Mouse (Mus musculus): ENCODE results near the gene Ppp1ca.

The Ppp1ca gene

DNA sequence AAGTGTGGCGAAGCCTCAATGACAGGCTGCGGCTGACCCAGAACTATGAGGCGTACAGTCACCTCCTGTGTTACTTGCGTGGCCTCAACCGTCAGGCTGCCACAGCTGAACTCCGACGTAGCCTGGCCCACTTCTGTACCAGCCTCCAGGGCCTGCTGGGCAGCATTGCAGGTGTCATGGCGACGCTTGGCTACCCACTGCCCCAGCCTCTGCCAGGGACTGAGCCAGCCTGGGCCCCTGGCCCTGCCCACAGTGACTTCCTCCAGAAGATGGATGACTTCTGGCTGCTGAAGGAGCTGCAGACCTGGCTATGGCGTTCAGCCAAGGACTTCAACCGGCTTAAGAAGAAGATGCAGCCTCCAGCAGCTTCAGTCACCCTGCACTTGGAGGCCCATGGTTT, 30.3 kb downstream of the Ppp1ca start:
- TF ChIP-seq GATA4 (IDR thresholded peaks at IDR 0.05; ENCODE audit: insufficient replicate concordance, low read length), result no peak

DNA sequence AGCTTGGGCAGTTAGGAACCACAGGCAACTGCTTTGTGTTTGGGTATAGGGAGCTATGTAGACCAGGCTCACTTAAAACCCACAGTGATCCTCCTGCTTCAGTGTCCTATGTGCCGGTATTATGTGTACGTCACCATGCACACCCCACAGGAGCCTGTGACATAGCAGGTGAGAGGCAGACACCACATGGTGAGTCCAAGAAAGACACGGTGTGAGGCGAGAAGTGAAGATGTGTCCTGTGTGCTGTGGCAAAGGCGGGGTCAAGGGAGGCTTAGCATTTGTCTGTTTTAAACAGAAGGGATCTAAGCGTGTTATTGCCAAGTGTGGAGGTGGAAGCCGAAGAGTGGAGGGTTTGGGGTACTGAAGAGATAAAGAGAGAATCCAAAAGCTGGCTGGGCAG, 34.9 kb downstream of the Ppp1ca start:
- TF ChIP-seq GATA4 (IDR thresholded peaks at IDR 0.05; ENCODE audit: insufficient replicate concordance, low read length), result no peak

GRCm38 (mm10) chr19:4227446-4227845, 35.6 kb downstream of the Ppp1ca start:
- no peak for TF ChIP-seq GATA4 (IDR thresholded peaks at IDR 0.05; ENCODE audit: insufficient replicate concordance, low read length)

GRCm38 (mm10) chr19:4227894-4228678, 36.2 kb downstream of the Ppp1ca start:
- TF ChIP-seq GATA4 (IDR thresholded peaks at IDR 0.05; ENCODE audit: insufficient replicate concordance, low read length), result no peak

GRCm38 (mm10) chr19:4228891-4229290, 37.0 kb downstream of the Ppp1ca start:
- no peak for TF ChIP-seq GATA4 (IDR thresholded peaks at IDR 0.05; ENCODE audit: insufficient replicate concordance, low read length)

DNA sequence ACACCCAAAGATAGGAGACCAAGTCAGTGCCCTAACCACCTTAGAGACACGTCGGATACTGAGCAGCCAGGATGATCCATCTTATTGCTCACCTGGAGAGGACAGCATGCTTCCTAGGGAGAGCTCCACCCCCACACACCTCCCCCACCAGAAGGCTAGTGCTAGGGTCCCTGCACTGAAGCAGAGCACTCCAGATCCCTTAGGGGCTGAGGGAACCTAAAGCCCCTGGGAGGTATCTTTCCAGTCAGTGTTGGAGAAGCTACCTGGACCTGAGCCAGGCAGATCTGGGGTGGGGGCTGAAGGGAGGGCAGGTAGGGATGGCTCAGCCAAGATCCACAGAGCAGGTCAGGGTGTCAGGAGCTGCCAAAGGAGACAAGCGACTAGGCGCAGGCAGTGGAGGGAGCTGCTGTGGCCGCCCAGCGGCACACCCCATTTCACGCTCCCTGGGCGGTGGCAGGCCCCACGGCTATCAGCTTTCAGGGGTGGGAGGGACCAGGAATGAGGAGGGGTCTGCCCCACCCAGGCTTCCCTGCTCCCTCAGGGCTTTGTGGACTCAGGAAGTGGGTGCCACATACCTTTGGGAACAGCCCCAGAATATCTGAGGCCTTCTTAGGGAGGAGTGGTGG, 37.7 kb downstream of the Ppp1ca start:
- TF ChIP-seq GATA4 (IDR thresholded peaks at IDR 0.05; ENCODE audit: insufficient replicate concordance, low read length), result no peak

DNA sequence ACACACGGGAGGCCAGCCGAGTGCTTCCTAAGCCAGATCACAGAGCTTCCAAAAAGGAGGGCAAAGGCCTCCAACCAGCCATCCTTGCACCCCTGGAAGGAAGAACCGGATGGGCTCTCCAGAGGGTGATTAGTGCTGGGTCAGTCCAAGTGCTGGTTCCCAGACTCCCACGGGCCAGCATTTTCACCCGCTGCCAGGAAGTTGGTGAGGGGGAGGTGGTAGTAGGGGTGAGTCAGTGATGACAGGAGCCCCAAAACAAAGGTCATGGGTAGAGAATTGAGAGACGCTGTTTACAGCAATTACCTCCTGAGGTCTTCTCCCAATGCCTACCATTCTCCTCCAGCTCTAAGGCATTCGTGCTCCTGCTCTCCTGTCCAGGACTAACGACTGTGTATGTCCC, 38.5 kb downstream of the Ppp1ca start:
- TF ChIP-seq GATA4 (IDR thresholded peaks at IDR 0.05; ENCODE audit: insufficient replicate concordance, low read length), result no peak

DNA sequence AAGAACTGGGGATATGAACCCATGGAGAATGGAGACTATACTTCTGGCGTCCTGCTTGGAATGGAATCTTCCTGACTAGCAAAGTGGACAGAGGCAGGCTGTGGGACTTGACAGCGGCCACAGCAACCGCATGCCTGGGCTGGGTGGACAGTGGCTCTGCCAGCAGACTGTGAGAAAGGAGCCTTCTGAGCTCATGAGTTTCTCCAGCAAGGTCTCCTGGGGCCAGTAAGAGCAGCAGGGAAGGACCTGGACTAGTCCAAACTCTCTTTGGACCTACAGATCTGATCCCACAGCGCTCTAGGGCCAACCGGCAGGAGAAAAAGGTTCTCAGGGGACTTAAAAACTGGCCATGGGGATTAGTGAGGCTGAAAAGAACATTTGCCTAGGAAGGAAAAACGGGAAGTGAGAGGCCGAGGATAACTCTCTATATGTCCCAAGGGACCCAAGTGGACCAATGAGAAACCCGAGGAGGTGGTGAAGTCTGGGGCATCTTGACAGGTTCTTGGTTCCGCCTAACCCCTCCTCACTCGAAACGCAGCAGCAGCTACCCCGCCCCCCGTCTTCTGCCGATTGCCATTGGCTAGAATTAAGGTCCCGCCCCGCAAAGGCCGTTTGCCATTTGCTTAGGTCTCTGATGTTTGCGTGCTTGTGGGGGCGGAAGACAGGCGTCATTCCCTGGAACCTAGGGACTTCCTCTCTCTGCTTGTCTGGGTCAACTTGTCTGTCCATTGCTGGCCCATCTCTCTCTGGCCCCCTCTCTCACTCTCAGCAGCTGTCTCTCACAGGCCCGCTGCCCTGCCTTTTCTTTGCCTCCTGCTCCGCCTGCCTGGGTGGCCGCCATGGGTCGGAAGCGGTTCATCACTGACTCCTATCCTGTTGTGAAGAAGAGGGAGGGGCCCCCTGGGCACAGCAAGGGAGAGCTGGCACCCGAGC, 39.7 kb downstream of the Ppp1ca start, which contains the start of gene Pold4:
Pold4 (plus strand) TSS at position 647 of the 933 bp plus-strand sequence.
- TF ChIP-seq GATA4 (IDR thresholded peaks at IDR 0.05; ENCODE audit: insufficient replicate concordance, low read length), result no peak

DNA sequence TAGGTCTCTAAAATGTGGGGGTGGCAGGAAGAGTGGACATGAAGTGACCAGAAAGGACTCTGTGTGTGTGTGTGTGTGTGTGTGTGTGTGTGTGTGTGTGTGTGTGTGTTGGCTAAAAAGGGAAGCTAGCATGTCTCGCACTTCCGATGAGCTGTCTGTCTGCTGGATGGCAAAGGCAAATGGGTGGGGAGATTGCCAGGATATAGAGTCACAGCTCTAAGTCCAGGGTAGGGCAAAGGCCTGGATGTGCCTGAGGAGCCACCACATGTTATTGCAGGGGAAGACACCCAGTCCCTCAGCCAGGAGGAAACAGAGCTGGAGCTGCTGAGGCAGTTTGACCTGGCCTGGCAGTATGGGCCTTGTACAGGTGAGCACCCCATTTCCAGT, 40.3 kb downstream of the Ppp1ca start:
- TF ChIP-seq GATA4 (IDR thresholded peaks at IDR 0.05; ENCODE audit: insufficient replicate concordance, low read length), result no peak

GRCm38 (mm10) chr19:4232651-4233050, 40.8 kb downstream of the Ppp1ca start:
- TF ChIP-seq GATA4 (IDR thresholded peaks at IDR 0.05; ENCODE audit: insufficient replicate concordance, low read length), result no peak

GRCm38 (mm10) chr19:4234548-4234947, 42.7 kb downstream of the Ppp1ca start:
- TF ChIP-seq GATA4 (IDR thresholded peaks at IDR 0.05; ENCODE audit: insufficient replicate concordance, low read length), result no peak

DNA sequence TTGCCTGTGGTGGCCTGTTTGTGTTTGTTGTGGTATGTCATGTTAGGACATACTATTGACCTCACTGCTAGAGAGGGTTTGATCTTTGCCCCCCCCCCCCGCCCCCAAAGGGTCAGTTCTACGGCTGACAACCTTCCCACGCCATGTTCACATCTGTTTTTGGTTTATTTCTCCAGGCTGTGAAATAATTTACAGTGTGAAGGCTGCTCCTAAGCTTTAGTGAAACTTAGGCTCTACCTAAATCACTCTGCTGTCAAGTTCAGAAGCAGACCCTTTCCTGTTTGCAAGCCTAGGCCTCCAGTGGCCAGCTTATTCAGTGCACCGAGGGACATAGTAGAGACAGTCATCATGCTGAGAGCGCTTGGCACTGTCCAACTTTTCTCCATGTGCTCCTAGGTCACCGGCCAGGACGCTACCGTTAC, 48.4 kb downstream of the Ppp1ca start:
- TF ChIP-seq GATA4 (IDR thresholded peaks at IDR 0.05; ENCODE audit: insufficient replicate concordance, low read length), result no peak

- TF ChIP-seq GATA4 (IDR thresholded peaks at IDR 0.05; ENCODE audit: insufficient replicate concordance, low read length), result no peak
Measured at GRCm38 (mm10) chr19:4242416-4242815, 50.6 kb downstream of the Ppp1ca start.

GRCm38 (mm10) chr19:4244775-4245174, 52.9 kb downstream of the Ppp1ca start:
- no peak for TF ChIP-seq GATA4 (IDR thresholded peaks at IDR 0.05; ENCODE audit: insufficient replicate concordance, low read length)
